Mouse (Mus musculus): ENCODE data around the gene Fcamr. TPM values are rescaled to one million over a fixed set of nuclear protein-coding genes. Genes with fewer than 3 reads are reported as not detected.

Gene Fcamr
- polyA plus RNA-seq, 1 experiment from 2014 or later, result not detected

DNA sequence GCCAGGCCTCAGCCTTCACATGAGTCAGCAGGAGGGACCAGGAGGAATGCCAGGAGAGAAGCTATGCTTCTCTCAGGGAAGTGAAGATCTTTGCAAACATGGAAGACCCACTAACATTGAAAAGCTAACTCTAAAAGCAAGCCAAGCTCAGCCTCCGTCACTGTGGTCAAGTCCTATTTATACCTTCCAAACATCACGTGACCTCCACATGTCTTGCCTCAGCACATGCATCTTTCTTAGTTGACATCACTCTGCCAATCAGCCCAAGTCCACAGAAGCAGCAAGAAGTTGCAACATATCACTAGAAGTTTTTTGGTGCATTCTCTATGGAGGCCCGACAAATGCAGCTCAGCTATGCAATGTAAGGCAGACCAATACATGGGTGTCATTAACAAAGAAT lies 20.8 kb upstream of the Fcamr start:
- 87% methylated on average over 3 of the region's 3 CpGs for WGBS
- Histone ChIP-seq H3K36me3 (no peaks in the 10 kb centered on the region), H3K9ac (replicated peaks) (no peak overlapping the region), H3K27ac (no peak overlapping the region), H3K4me3 (replicated peaks) (no peak overlapping the region), H3K4me2 (replicated peaks) (no peak overlapping the region), H3K9me3 (no peaks in the 10 kb centered on the region), H3K27me3 (no peaks in the 10 kb centered on the region), H3K4me1 (replicated peaks) (0 out of 2 replicates have a peak, but pooled peaks cover 9% of the 10 kb centered on the region)
- ATAC-seq, result no peak

DNA sequence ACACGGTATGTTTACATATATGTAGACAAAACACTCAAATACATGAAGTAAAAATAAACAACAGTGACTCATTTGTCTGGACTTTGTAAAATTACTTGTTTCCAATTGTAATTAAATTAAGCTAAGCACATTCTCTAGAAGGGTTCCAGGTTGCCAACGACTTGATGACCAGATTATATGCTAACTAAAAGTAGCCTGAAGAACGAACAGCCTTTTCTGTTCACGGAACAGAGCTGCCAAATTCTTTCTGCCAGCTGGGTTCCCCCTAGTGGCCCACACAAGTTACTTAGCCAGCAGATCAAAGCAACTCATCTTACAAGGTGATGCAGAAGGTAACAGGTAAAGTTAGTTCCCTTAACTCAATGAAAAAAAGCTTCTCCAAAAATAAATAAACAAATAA lies 16.6 kb upstream of the Fcamr start:
- Histone ChIP-seq H3K4me3 (replicated peaks) (no peak overlapping the region), H3K27me3 (no peaks in the 10 kb centered on the region), H3K9ac (replicated peaks) (no peak overlapping the region), H3K36me3 (no peaks in the 10 kb centered on the region), H3K27ac (no peak overlapping the region), H3K4me1 (replicated peaks) (no peaks in the 10 kb centered on the region), H3K9me3 (no peaks in the 10 kb centered on the region), H3K4me2 (replicated peaks) (no peak overlapping the region)
- no peak for ATAC-seq
- WGBS, result 31% methylated on average over 4 of the region's 4 CpGs

- Histone ChIP-seq H3K9me3 (no peaks in the 10 kb centered on the region; the same call in 1 of the 2 replicates), H3K27me3 (no peaks in the 10 kb centered on the region), H3K4me2 (replicated peaks) (no peak overlapping the region), H3K4me1 (replicated peaks) (peaks cover 5% of the 10 kb centered on the region; the same call in 1 of the 2 replicates), H3K4me3 (replicated peaks) (no peak overlapping the region), H3K27ac (no peak overlapping the region), H3K9ac (replicated peaks) (no peak overlapping the region), H3K36me3 (no peaks in the 10 kb centered on the region)
- WGBS, result 34% methylated on average over 4 of the region's 4 CpGs
- no peak for ATAC-seq
Observed at GRCm38 (mm10) chr1:130787001-130787400, 13.7 kb upstream of the Fcamr start.

DNA sequence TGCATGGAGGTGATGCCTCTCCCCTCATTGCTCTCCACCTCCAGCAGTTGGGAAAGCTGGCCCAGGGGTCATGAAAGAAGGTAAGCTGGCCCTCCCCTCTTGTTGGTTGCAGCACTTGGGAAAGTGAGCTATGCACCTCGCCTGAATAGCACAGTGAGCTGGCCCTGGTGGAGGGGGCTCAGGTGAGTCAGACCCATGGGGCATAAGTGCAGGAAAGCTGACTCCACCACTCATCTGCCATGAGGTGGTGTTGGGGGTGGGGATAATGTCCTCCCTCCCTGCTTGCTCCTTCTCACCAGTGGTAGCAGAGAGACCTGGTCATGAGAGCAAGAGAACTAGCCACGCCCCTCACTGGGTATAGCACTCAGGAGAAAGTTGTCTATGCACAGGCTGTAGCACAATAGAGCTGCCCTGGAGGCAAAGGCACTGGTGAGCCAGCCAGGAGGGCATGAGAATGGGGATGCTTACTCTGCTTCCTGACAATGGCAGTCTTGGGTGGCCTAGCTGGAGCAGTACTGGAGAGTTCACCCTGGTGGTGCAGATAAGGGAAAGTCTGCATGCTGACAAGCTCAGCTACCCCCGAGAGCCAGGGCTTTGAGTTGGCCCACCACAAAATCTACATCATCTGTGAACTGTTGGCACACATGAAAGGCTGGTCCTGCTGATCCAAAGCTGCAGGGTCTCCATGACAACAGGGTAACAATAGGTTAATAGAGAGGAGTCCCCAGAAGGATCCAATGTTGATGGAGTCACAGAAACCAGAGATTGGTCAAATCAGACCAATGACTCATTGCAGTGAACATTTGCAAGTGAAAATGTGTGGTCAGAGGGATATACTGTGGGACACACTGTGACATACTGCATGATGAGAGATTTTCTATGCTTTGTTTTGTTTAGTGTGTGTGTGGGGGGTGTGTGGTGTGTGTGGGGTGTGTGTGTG lies 10.9 kb upstream of the Fcamr start:
- no peak overlapping the region for H3K27ac ChIP-seq
- H3K4me3 ChIP-seq (replicated peaks), result no peak overlapping the region
- H3K9ac ChIP-seq (replicated peaks), result no peak overlapping the region
- H3K4me1 ChIP-seq (replicated peaks), result peaks cover 5% of the 10 kb centered on the region; the same call in 1 of the 2 replicates
- H3K4me2 ChIP-seq (replicated peaks), result no peak overlapping the region
- H3K36me3 ChIP-seq, result no peaks in the 10 kb centered on the region
- peak; percentile 76 for ATAC-seq
- H3K9me3 ChIP-seq, result peaks cover 4% of the 10 kb centered on the region
- H3K27me3 ChIP-seq, result no peaks in the 10 kb centered on the region
- WGBS, result 59% methylated on average over 3 of the region's 3 CpGs

DNA sequence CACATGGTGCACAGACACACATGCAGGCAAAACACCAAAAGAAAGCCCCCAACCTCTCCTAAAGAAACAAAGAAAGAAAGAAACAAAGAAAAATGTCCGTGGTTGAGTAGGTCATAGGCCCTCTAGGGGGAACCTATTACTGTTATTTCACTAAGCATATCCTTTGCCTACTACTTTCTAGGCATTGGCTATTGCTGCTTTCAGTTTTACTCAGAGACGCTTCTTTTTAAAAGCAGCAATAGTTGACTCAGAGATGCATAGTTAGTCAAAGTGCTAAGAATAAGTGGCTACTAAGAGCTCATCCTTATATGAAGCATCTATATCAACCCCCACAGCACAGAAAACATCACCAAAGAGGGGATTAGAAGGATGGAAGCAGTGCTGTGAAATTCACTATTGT lies 5.4 kb upstream of the Fcamr start:
- 74% methylated on average over 2 of the region's 2 CpGs for WGBS
- Histone ChIP-seq H3K9me3 (peaks cover 4% of the 10 kb centered on the region), H3K4me1 (replicated peaks) (no peaks in the 10 kb centered on the region), H3K27ac (no peak overlapping the region), H3K9ac (replicated peaks) (no peak overlapping the region), H3K27me3 (no peaks in the 10 kb centered on the region), H3K4me3 (replicated peaks) (no peak overlapping the region), H3K36me3 (no peaks in the 10 kb centered on the region), H3K4me2 (replicated peaks) (no peak overlapping the region)
- no peak for ATAC-seq

- Histone ChIP-seq H3K9ac (replicated peaks) (no peak overlapping the region), H3K27me3 (no peaks in the 10 kb centered on the region), H3K4me3 (replicated peaks) (no peak overlapping the region), H3K27ac (no peak overlapping the region), H3K9me3 (peaks cover 4% of the 10 kb centered on the region), H3K4me1 (replicated peaks) (no peaks in the 10 kb centered on the region), H3K36me3 (no peaks in the 10 kb centered on the region), H3K4me2 (replicated peaks) (no peak overlapping the region)
- no peak for ATAC-seq
- 79% methylated on average over 8 of the region's 8 CpGs for WGBS
Observed at GRCm38 (mm10) chr1:130796967-130797684, 3.6 kb upstream of the Fcamr start.

DNA sequence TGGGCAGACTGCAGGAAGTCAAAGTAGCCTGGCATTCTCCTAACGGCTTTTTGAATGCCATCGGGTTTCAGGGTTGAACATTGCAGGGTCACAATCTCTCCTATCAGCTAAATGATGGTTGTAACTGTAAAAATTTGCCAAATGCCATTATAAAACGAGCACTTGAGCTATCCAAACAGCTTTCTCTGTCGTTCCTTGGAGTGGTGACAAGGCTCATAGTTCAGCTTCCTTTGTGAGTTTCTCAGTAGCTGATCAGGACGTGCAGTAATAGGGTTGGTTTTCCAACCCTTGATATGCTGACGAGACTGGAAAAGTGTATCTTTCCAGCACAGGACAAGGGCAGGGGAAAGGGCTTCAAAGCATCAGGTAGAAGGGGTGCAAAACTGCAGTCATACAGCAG lies 2.7 kb upstream of the Fcamr start:
- Histone ChIP-seq H3K4me2 (replicated peaks) (no peak overlapping the region), H3K27ac (no peak overlapping the region), H3K4me3 (replicated peaks) (no peak overlapping the region), H3K4me1 (replicated peaks) (no peaks in the 10 kb centered on the region), H3K36me3 (no peaks in the 10 kb centered on the region), H3K9me3 (no peaks in the 10 kb centered on the region), H3K27me3 (no peaks in the 10 kb centered on the region), H3K9ac (replicated peaks) (no peak overlapping the region)
- no peak for ATAC-seq
- 68% methylated on average over 6 of the region's 6 CpGs for WGBS

DNA sequence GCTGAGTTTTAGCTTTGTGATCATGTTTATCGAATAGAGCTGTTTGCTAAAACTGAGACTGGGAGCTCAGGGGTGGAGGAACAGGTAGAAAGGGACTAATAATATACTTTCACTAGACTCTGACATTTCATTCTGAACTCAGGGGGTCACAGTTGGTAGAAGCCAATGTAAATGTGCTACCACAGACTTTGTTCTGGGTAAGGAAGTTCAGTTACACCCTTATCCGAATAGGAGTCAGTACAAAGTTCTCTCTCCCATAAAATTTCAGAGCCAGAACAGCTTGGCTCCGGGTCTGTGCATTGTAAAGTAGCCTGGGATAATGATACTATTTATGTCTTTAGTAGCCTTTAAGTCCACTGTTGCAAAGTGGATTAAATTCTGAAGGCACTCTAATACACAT lies 2.2 kb upstream of the Fcamr start:
- WGBS, result 66% methylated on average over 3 of the region's 3 CpGs
- ATAC-seq, result no peak

GRCm38 (mm10) chr1:130799399-130799798 lies 1.3 kb upstream of the Fcamr start:
- Histone ChIP-seq H3K27me3 (no peaks in the 10 kb centered on the region), H3K4me3 (replicated peaks) (no peak overlapping the region), H3K9me3 (no peaks in the 10 kb centered on the region), H3K9ac (replicated peaks) (no peak overlapping the region), H3K27ac (no peak overlapping the region), H3K4me2 (replicated peaks) (no peak overlapping the region), H3K36me3 (no peaks in the 10 kb centered on the region), H3K4me1 (replicated peaks) (no peaks in the 10 kb centered on the region)
- no peak for ATAC-seq
- WGBS, result 95% methylated on average over 2 of the region's 2 CpGs

More for the DNA sequence above, 2.2 kb upstream of the Fcamr start:
- Histone ChIP-seq H3K36me3 (no peaks in the 10 kb centered on the region), H3K27ac (no peak overlapping the region), H3K9ac (replicated peaks) (no peak overlapping the region), H3K4me2 (replicated peaks) (no peak overlapping the region), H3K4me1 (replicated peaks) (no peaks in the 10 kb centered on the region), H3K4me3 (replicated peaks) (no peak overlapping the region), H3K27me3 (no peaks in the 10 kb centered on the region), H3K9me3 (no peaks in the 10 kb centered on the region)

- Histone ChIP-seq H3K9ac (replicated peaks) (no peak overlapping the region), H3K4me3 (replicated peaks) (no peak overlapping the region), H3K4me1 (replicated peaks) (no peaks in the 10 kb centered on the region), H3K4me2 (replicated peaks) (no peak overlapping the region), H3K36me3 (no peaks in the 10 kb centered on the region), H3K27me3 (no peaks in the 10 kb centered on the region), H3K27ac (no peak overlapping the region), H3K9me3 (no peaks in the 10 kb centered on the region)
- no peak for ATAC-seq
- 58% methylated on average over 2 of the region's 2 CpGs for WGBS
Observed at GRCm38 (mm10) chr1:130801511-130801910, 809 bp downstream of the Fcamr start.

GRCm38 (mm10) chr1:130802976-130803375 lies 2.3 kb downstream of the Fcamr start:
- no peak overlapping the region for H3K27ac ChIP-seq
- no peaks in the 10 kb centered on the region for H3K4me1 ChIP-seq (replicated peaks)
- WGBS, result 56% methylated on average over 6 of the region's 6 CpGs
- no peak overlapping the region for H3K9ac ChIP-seq (replicated peaks)
- no peaks in the 10 kb centered on the region for H3K9me3 ChIP-seq
- H3K36me3 ChIP-seq, result no peaks in the 10 kb centered on the region
- H3K4me2 ChIP-seq (replicated peaks), result no peak overlapping the region
- ATAC-seq, result no peak
- no peak overlapping the region for H3K4me3 ChIP-seq (replicated peaks)
- no peaks in the 10 kb centered on the region for H3K27me3 ChIP-seq

- no peak for ATAC-seq
- H3K27me3 ChIP-seq, result no peaks in the 10 kb centered on the region
- no peak overlapping the region for H3K9ac ChIP-seq (replicated peaks)
- no peak overlapping the region for H3K4me2 ChIP-seq (replicated peaks)
- H3K4me3 ChIP-seq (replicated peaks), result no peak overlapping the region
- no peaks in the 10 kb centered on the region for H3K9me3 ChIP-seq
- H3K4me1 ChIP-seq (replicated peaks), result no peaks in the 10 kb centered on the region
- H3K36me3 ChIP-seq, result no peaks in the 10 kb centered on the region
- H3K27ac ChIP-seq, result no peak overlapping the region
- WGBS, result 70% methylated on average over 6 of the region's 6 CpGs
Observed at GRCm38 (mm10) chr1:130804279-130804678, 3.6 kb downstream of the Fcamr start.

Measured in midbrain, embryonic 13.5 days (tissue).